Mouse (Mus musculus): Measurements from ENCODE around the gene Acvr1c.

DNA sequence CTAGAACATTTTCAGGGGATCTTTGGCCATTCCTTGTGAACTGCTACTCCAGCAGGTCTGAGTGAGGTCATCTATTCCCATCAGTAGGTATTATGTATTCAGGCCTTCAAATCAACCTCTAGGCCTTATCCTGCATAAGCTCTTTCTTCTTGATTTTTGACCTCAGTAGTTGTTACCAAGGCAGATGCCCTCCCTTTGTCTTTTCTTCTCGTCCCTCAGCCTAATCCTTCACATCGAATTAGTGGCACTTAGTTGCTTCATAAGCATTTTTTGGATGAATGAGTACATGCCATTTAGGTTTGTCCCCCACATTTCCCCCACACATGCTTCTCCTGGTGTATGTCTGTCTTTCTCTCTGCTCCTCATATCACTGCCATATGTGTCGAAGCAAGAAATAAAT lies 8.5 kb upstream of the Acvr1c start:
- TF ChIP-seq CTCF (IDR thresholded peaks at IDR 0.05; ENCODE audit: control insufficient read depth, insufficient read depth, insufficient replicate concordance, low read depth, low read length) = no peak
- TF ChIP-seq POLR2A (IDR thresholded peaks at IDR 0.05; ENCODE audit: control insufficient read depth, low read depth, low read length) = no peak

Data from testis, adult 2 months (tissue).